Mouse (Mus musculus): ENCODE results near the gene Depdc7.
A peak's percentile ranks its signal among the peaks of the same experiment; 100 is the strongest.

The Depdc7 gene

GRCm38 (mm10) chr2:104716279-104716678 lies 26.4 kb downstream of the Depdc7 start, which contains the start of gene Pin1rt1:
Pin1rt1 (minus strand) TSS chr2:104716379.
- no peak for ATAC-seq (ENCODE audit: low TSS enrichment)

- ATAC-seq (ENCODE audit: low TSS enrichment): no peak
Measured at GRCm38 (mm10) chr2:104714254-104714691, 28.4 kb downstream of the Depdc7 start.

GRCm38 (mm10) chr2:104712486-104712809 lies 30.2 kb downstream of the Depdc7 start:
- no peak for ATAC-seq (ENCODE audit: low TSS enrichment)

- peak; percentile 86 for ATAC-seq (ENCODE audit: low TSS enrichment)
Measured at GRCm38 (mm10) chr2:104711585-104712485, 30.8 kb downstream of the Depdc7 start, which contains the start of gene Tcp11l1. Tcp11l1 (minus strand) TSS chr2:104712169.

- no peak for ATAC-seq (ENCODE audit: low TSS enrichment)
Measured at GRCm38 (mm10) chr2:104710670-104711370, 31.9 kb downstream of the Depdc7 start.

GRCm38 (mm10) chr2:104709786-104710337 lies 32.8 kb downstream of the Depdc7 start:
- no peak for ATAC-seq (ENCODE audit: low TSS enrichment)

GRCm38 (mm10) chr2:104704355-104704754 lies 38.3 kb downstream of the Depdc7 start:
- no peak for ATAC-seq (ENCODE audit: low TSS enrichment)

GRCm38 (mm10) chr2:104703158-104703557 lies 39.5 kb downstream of the Depdc7 start:
- no peak for ATAC-seq (ENCODE audit: low TSS enrichment)

- ATAC-seq (ENCODE audit: low TSS enrichment): peak; percentile 38
Measured at GRCm38 (mm10) chr2:104699659-104700058, 43.0 kb downstream of the Depdc7 start.

- ATAC-seq (ENCODE audit: low TSS enrichment): no peak
Measured at GRCm38 (mm10) chr2:104692551-104692950, 50.1 kb downstream of the Depdc7 start.

- no peak for ATAC-seq (ENCODE audit: low TSS enrichment)
Measured at GRCm38 (mm10) chr2:104690720-104691119, 52.0 kb downstream of the Depdc7 start.

GRCm38 (mm10) chr2:104688724-104689123 lies 54.0 kb downstream of the Depdc7 start:
- peak; percentile 60 for ATAC-seq (ENCODE audit: low TSS enrichment)

GRCm38 (mm10) chr2:104688321-104688720 lies 54.4 kb downstream of the Depdc7 start:
- no peak for ATAC-seq (ENCODE audit: low TSS enrichment)

GRCm38 (mm10) chr2:104687261-104687660 lies 55.4 kb downstream of the Depdc7 start:
- ATAC-seq (ENCODE audit: low TSS enrichment): no peak

GRCm38 (mm10) chr2:104685418-104685817 lies 57.3 kb downstream of the Depdc7 start:
- ATAC-seq (ENCODE audit: low TSS enrichment): peak; percentile 81

GRCm38 (mm10) chr2:104684771-104685170 lies 57.9 kb downstream of the Depdc7 start:
- ATAC-seq (ENCODE audit: low TSS enrichment): no peak

GRCm38 (mm10) chr2:104677326-104677725 lies 65.4 kb downstream of the Depdc7 start:
- ATAC-seq (ENCODE audit: low TSS enrichment): no peak
